Mouse (Mus musculus) G1E (cell line): Measurements from ENCODE around the gene Pla1a.

Experiments
- CTCF ChIP-seq: IDR thresholded peaks from 2 replicates; pipeline ENCODE4 v1.5.1; 2012; ENCODE audit warnings: low read depth, low read length, inconsistent platforms, mixed read lengths
- POLR2AphosphoS5 ChIP-seq: IDR thresholded peaks from 2 replicates; pipeline ENCODE4 v1.6.1; 2012; ENCODE audit warnings: low read depth, low read length, inconsistent platforms; ENCODE audit not compliant: insufficient replicate concordance
- TAL1 ChIP-seq: conservative IDR thresholded peaks from 2 replicates; pipeline ENCODE4 v1.6.1; 2012; ENCODE audit warnings: low read depth, low read length, inconsistent platforms, mixed read lengths

GRCm38 (mm10) chr16:38467917-38468705 lies 35.2 kb upstream of the Pla1a start:
- no peak for TF ChIP-seq CTCF
- TF ChIP-seq TAL1: peak; percentile 64
- no peak for TF ChIP-seq POLR2AphosphoS5
